Mouse (Mus musculus) macrophage (primary cell): ENCODE data around the gene Rfx1. TPM values are rescaled to one million over a fixed set of nuclear protein-coding genes. Genes with fewer than 3 reads are reported as not detected.

Experiments
- H3K27ac ChIP-seq: fragments of 350-480 bp; formaldehyde crosslinking; 2 replicates; pipeline ENCODE4 v1.9.0; 2021
- H3K36me3 ChIP-seq: fragments of 350-480 bp; formaldehyde crosslinking; 2 replicates; pipeline ENCODE4 v1.9.0; 2021; ENCODE audit errors: inconsistent target
- H3K4me3 ChIP-seq: fragments of 350-480 bp; formaldehyde crosslinking; 2 replicates; pipeline ENCODE4 v1.9.0; 2021; ENCODE audit errors: inconsistent target
- H3K79me2 ChIP-seq: fragments of 350-480 bp; formaldehyde crosslinking; 2 replicates; pipeline ENCODE4 v1.9.0; 2021; ENCODE audit errors: inconsistent target
- WGBS: methylation state at CpG from one replicate; pipeline ENCODE4 v1.1.7; 2026; ENCODE audit warnings: inconsistent platforms; ENCODE audit not compliant: missing documents; 5-methylcytosine and 5-hydroxymethylcytosine counted together
- polyA plus RNA-seq: library from polyadenylated mRNA; stranded (reverse); fragments of 250-400 nt; gene quantifications from 3 replicates; pipeline ENCODE4 v1.2.4, GENCODE M21; 2018; ENCODE audit warnings: inconsistent platforms

Gene Rfx1
- polyA plus RNA-seq, 1 experiment from 2014 or later = 3.6 TPM

- Histone ChIP-seq H3K4me3 (no peak overlapping the region), H3K36me3 (no peaks in the 10 kb centered on the region), H3K79me2 (no peaks in the 10 kb centered on the region), H3K27ac (no peak overlapping the region)
- WGBS = 92% methylated on average over 7 of the region's 7 CpGs
Measured at GRCm38 (mm10) chr8:84044103-84044502, 22.5 kb upstream of the Rfx1 start.

GRCm38 (mm10) chr8:84044900-84045299 lies 21.7 kb upstream of the Rfx1 start, which contains the start of gene Rln3:
Rln3 (minus strand) TSS chr8:84045000.
- 80% methylated on average over 6 of the region's 9 CpGs for WGBS
- H3K36me3 ChIP-seq = no peaks in the 10 kb centered on the region
- H3K79me2 ChIP-seq = no peaks in the 10 kb centered on the region
- H3K4me3 ChIP-seq = no peak within 1 kb of the TSS
- H3K27ac ChIP-seq = no peak within 1 kb of the TSS

GRCm38 (mm10) chr8:84046505-84046904 lies 20.1 kb upstream of the Rfx1 start:
- H3K27ac ChIP-seq = no peak overlapping the region
- H3K36me3 ChIP-seq = no peaks in the 10 kb centered on the region
- no peaks in the 10 kb centered on the region for H3K79me2 ChIP-seq
- WGBS = 96% methylated on average over 3 of the region's 3 CpGs
- H3K4me3 ChIP-seq = no peak overlapping the region

- no peaks in the 10 kb centered on the region for H3K79me2 ChIP-seq
- 94% methylated on average over 5 of the region's 5 CpGs for WGBS
- no peaks in the 10 kb centered on the region for H3K36me3 ChIP-seq
- no peak overlapping the region for H3K4me3 ChIP-seq
- no peak overlapping the region for H3K27ac ChIP-seq
Measured at GRCm38 (mm10) chr8:84048171-84048570, 18.5 kb upstream of the Rfx1 start.

GRCm38 (mm10) chr8:84052746-84053145 lies 13.9 kb upstream of the Rfx1 start:
- Histone ChIP-seq H3K4me3 (no peak overlapping the region), H3K36me3 (no peaks in the 10 kb centered on the region), H3K79me2 (no peaks in the 10 kb centered on the region), H3K27ac (no peak overlapping the region)
- 64% methylated on average over 3 of the region's 3 CpGs for WGBS

GRCm38 (mm10) chr8:84053229-84053628 lies 13.4 kb upstream of the Rfx1 start:
- Histone ChIP-seq H3K79me2 (no peaks in the 10 kb centered on the region), H3K27ac (no peak overlapping the region), H3K36me3 (no peaks in the 10 kb centered on the region), H3K4me3 (no peak overlapping the region)
- WGBS = 94% methylated on average over 5 of the region's 5 CpGs

- H3K36me3 ChIP-seq = no peaks in the 10 kb centered on the region
- no peaks in the 10 kb centered on the region for H3K79me2 ChIP-seq
- H3K27ac ChIP-seq = no peak overlapping the region
- H3K4me3 ChIP-seq = no peak overlapping the region
- 100% methylated on average over 1 of the region's 1 CpGs for WGBS
Measured at GRCm38 (mm10) chr8:84057827-84058226, 8.8 kb upstream of the Rfx1 start.

- Histone ChIP-seq H3K27ac (no peak overlapping the region), H3K36me3 (no peaks in the 10 kb centered on the region)
- 81% methylated on average over 2 of the region's 2 CpGs for WGBS
Measured at GRCm38 (mm10) chr8:84059226-84059625, 7.4 kb upstream of the Rfx1 start.

GRCm38 (mm10) chr8:84060245-84060644 lies 6.4 kb upstream of the Rfx1 start:
- Histone ChIP-seq H3K4me3 (no peak overlapping the region), H3K36me3 (no peaks in the 10 kb centered on the region), H3K27ac (no peak overlapping the region), H3K79me2 (no peaks in the 10 kb centered on the region)
- 100% methylated on average over 2 of the region's 2 CpGs for WGBS

More at GRCm38 (mm10) chr8:84059226-84059625, 7.4 kb upstream of the Rfx1 start:
- H3K79me2 ChIP-seq = no peaks in the 10 kb centered on the region
- no peak overlapping the region for H3K4me3 ChIP-seq

GRCm38 (mm10) chr8:84063861-84064610 lies 2.6 kb upstream of the Rfx1 start:
- no peak overlapping the region for H3K4me3 ChIP-seq
- H3K36me3 ChIP-seq = no peaks in the 10 kb centered on the region
- H3K27ac ChIP-seq = peak overlapping the region; percentile 34
- H3K79me2 ChIP-seq = peaks cover 18% of the 10 kb centered on the region
- 18% methylated on average over 8 of the region's 8 CpGs for WGBS

- Histone ChIP-seq H3K36me3 (no peaks in the 10 kb centered on the region), H3K4me3 (peak within 1 kb of the TSS; percentile 82), H3K27ac (peak within 1 kb of the TSS; percentile 69), H3K79me2 (peaks cover 28% of the 10 kb centered on the region)
- 93% methylated on average over 1 of the region's 1 CpGs for WGBS
Measured at GRCm38 (mm10) chr8:84065037-84065436, 1.6 kb upstream of the Rfx1 start, which contains the start of gene Gm10643. Gm10643 (minus strand) TSS chr8:84065137.

GRCm38 (mm10) chr8:84065457-84066072 lies 1.1 kb upstream of the Rfx1 start:
- Histone ChIP-seq H3K36me3 (no peaks in the 10 kb centered on the region), H3K27ac (peak overlapping the region; percentile 69), H3K79me2 (peaks cover 33% of the 10 kb centered on the region), H3K4me3 (peak overlapping the region; percentile 82)
- 10% methylated on average over 5 of the region's 5 CpGs for WGBS

GRCm38 (mm10) chr8:84067047-84067573 lies 476 bp downstream of the Rfx1 start:
- no peaks in the 10 kb centered on the region for H3K36me3 ChIP-seq
- H3K79me2 ChIP-seq = peaks cover 48% of the 10 kb centered on the region
- peak overlapping the region; percentile 35 for H3K4me3 ChIP-seq
- H3K27ac ChIP-seq = no peak overlapping the region
- under 1% methylated on average over 47 of the region's 58 CpGs for WGBS

- WGBS = 94% methylated on average over 7 of the region's 7 CpGs
- Histone ChIP-seq H3K36me3 (no peaks in the 10 kb centered on the region), H3K4me3 (peak overlapping the region; percentile 35; the same call in 1 of the 2 replicates), H3K27ac (no peak overlapping the region), H3K79me2 (peaks cover 56% of the 10 kb centered on the region)
Measured at GRCm38 (mm10) chr8:84067911-84068310, 1.3 kb downstream of the Rfx1 start.
